Mouse (Mus musculus) kidney, postnatal 4 days (tissue): Measurements from ENCODE around the gene Unc79.
A peak's percentile ranks its signal among the peaks of the same experiment; 100 is the strongest.

Experiments
- DNase-seq, 2 experiments: peaks; one replicate each; pipeline ENCODE4 v3.0.0; 2021; ENCODE audit warnings: mixed read lengths in 2 of 2

Unc79 gene

GRCm38 (mm10) chr12:103211078-103211477 lies 262.4 kb downstream of the Unc79 start:
- no peak for DNase-seq

GRCm38 (mm10) chr12:103213591-103213990 lies 264.9 kb downstream of the Unc79 start:
- DNase-seq: no peak

- DNase-seq: peak; percentile 34 to 45
Observed at GRCm38 (mm10) chr12:103214270-103214669, 265.6 kb downstream of the Unc79 start.

GRCm38 (mm10) chr12:103214797-103215196 lies 266.1 kb downstream of the Unc79 start:
- no peak for DNase-seq

GRCm38 (mm10) chr12:103215877-103216610 lies 267.4 kb downstream of the Unc79 start:
- DNase-seq: no peak

GRCm38 (mm10) chr12:103223671-103224070 lies 275.0 kb downstream of the Unc79 start:
- DNase-seq: no peak

GRCm38 (mm10) chr12:103226121-103226520 lies 277.5 kb downstream of the Unc79 start:
- no peak for DNase-seq

GRCm38 (mm10) chr12:103229058-103229457 lies 280.4 kb downstream of the Unc79 start:
- no peak for DNase-seq
